Mouse (Mus musculus) limb, embryonic 12.5 days (tissue): ENCODE results near the gene Igdcc3. TPM values are rescaled to one million over a fixed set of nuclear protein-coding genes. Genes with fewer than 3 reads are reported as not detected.

Source experiments
- ATAC-seq: fragments of 200-750 bp; cut with Nextera tagmentation; 2 replicates; pipeline ENCODE4 v1.8.0; 2017; ENCODE audit warnings: low read depth, moderate TSS enrichment; ENCODE audit not compliant: insufficient number of reproducible peaks, insufficient read depth, low FRiP score, low TSS enrichment
- H3K27ac ChIP-seq: fragments of 300-500 bp; sonication (generic); 2 replicates; pipeline ENCODE4 v1.5.1; 2016; ENCODE audit warnings: mild to moderate bottlenecking, moderate library complexity
- H3K27me3 ChIP-seq: fragments of 300-500 bp; sonication (generic); 2 replicates; pipeline ENCODE4 v1.6.1; 2016; ENCODE audit warnings: mild to moderate bottlenecking, moderate library complexity
- H3K36me3 ChIP-seq: fragments of 300-500 bp; sonication (generic); 2 replicates; pipeline ENCODE4 v1.6.1; 2016; ENCODE audit warnings: mild to moderate bottlenecking, moderate library complexity
- H3K4me1 ChIP-seq: fragments of 300-500 bp; sonication (generic); replicated peaks from 2 replicates; pipeline ENCODE4 v1.6.1; 2016
- H3K4me2 ChIP-seq: fragments of 300-500 bp; sonication (generic); 2 replicates; pipeline ENCODE4 v1.6.1; 2016; ENCODE audit warnings: mild to moderate bottlenecking, moderate library complexity
- H3K4me3 ChIP-seq: fragments of 300-500 bp; sonication (generic); replicated peaks from 2 replicates; pipeline ENCODE4 v1.5.1; 2016; ENCODE audit warnings: mild to moderate bottlenecking
- H3K9ac ChIP-seq: fragments of 300-500 bp; sonication (generic); replicated peaks from 2 replicates; pipeline ENCODE4 v1.6.1; 2016; ENCODE audit warnings: mild to moderate bottlenecking, moderate library complexity
- H3K9me3 ChIP-seq: fragments of 300-500 bp; sonication (generic); 2 replicates; pipeline ENCODE4 v1.6.1; 2016; ENCODE audit warnings: mild to moderate bottlenecking, moderate library complexity
- WGBS: fragments of 180-500 bp; shearing (Covaris S2); methylation state at CpG from one replicate; pipeline ENCODE4 v1.1.7; 2016; 5-methylcytosine and 5-hydroxymethylcytosine counted together
- polyA plus RNA-seq: library from polyadenylated mRNA; unstranded; fragments of >200 nt; fragmentation: Nextera tagmentation; extraction: Ambion mirVana; gene quantifications from 2 replicates; pipeline ENCODE4 v1.2.1, GENCODE M21; 2016

Igdcc3 gene
- 6.2 and 6.4 TPM in 2 replicates for polyA plus RNA-seq

GRCm38 (mm10) chr9:65140936-65141305 lies at the start of gene Igdcc3:
Igdcc3 (plus strand) TSS chr9:65141189.
- 0 out of 2 replicates have a peak, but pooled peaks cover under 1% of the 10 kb centered on the region for H3K36me3 ChIP-seq
- H3K9me3 ChIP-seq = no peaks in the 10 kb centered on the region
- peak; percentile 38; the same call in 1 of the 2 replicates for ATAC-seq
- H3K4me2 ChIP-seq = peak within 1 kb of the TSS; percentile 88
- peaks cover 18% of the 10 kb centered on the region; the same call in 1 of the 2 replicates for H3K27me3 ChIP-seq
- H3K9ac ChIP-seq = peak within 1 kb of the TSS; percentile 83
- H3K4me3 ChIP-seq = peak within 1 kb of the TSS; percentile 78
- H3K27ac ChIP-seq = peak within 1 kb of the TSS; percentile 88
- peaks cover 28% of the 10 kb centered on the region for H3K4me1 ChIP-seq
- WGBS = under 1% methylated on average over 39 of the region's 48 CpGs

- 0 out of 2 replicates have a peak, but pooled peaks have one; percentile 49 for ATAC-seq
- Histone ChIP-seq H3K4me2 (no peak overlapping the region), H3K27ac (0 out of 2 replicates have a peak overlapping the region, but pooled peaks have one; percentile 25), H3K4me1 (peaks cover 13% of the 10 kb centered on the region), H3K27me3 (no peaks in the 10 kb centered on the region), H3K36me3 (no peaks in the 10 kb centered on the region), H3K4me3 (no peak overlapping the region), H3K9ac (no peak overlapping the region; the same call in 1 of the 2 replicates), H3K9me3 (no peaks in the 10 kb centered on the region)
- 41% methylated on average over 6 of the region's 6 CpGs for WGBS
These were observed 46.8 kb upstream of the Igdcc3 start for GRCm38 (mm10) chr9:65094237-65094636.

DNA sequence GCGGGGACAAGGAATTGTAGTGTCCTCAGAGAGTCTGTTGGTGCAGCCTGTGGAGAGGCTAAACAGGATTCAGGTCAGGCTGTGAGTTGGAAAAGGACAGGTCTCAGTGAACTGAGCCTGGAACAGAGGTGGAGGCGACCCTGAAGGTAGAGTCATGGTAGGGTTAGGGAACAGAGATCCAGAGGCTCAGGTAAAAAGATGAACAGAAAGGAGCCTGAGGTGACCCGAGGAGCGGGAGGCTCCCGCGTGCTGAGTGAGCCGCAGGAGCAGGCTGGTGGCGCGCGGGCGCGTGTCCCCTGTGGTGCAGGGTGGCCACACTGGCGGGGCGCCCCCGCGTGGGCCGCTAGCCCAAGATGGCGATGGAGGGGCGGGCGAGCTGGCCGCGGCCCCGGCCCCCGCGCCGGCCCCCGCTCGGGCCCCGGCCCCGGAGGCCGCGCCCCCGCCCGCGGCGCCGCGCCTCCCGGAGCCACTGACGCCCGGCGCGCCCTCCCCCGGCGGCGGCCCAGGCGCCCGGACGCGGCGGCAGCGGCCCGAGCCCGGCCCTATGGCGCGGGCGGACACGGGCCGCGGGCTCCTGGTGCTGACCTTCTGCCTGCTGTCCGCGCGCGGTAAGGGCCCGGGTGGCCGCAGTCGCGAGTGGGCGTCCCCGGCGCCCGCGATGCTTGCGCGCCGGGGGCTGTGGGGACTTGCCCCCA lies 39.9 kb upstream of the Igdcc3 start, which contains the start of gene Igdcc4:
Gene Igdcc4, plus strand, starts transcription at position 496 of the 695 bp plus-strand sequence.
- ATAC-seq = no peak
- H3K4me1 ChIP-seq = peaks cover 37% of the 10 kb centered on the region
- H3K36me3 ChIP-seq = no peaks in the 10 kb centered on the region
- H3K9ac ChIP-seq = peak within 1 kb of the TSS; percentile 86
- 1% methylated on average over 70 of the region's 76 CpGs for WGBS
- H3K9me3 ChIP-seq = peaks cover 7% of the 10 kb centered on the region; the same call in 1 of the 2 replicates
- peak within 1 kb of the TSS; percentile 84 for H3K4me3 ChIP-seq
- H3K27me3 ChIP-seq = no peaks in the 10 kb centered on the region
- peak within 1 kb of the TSS; percentile 99 for H3K4me2 ChIP-seq
- H3K27ac ChIP-seq = peak within 1 kb of the TSS; percentile 75

DNA sequence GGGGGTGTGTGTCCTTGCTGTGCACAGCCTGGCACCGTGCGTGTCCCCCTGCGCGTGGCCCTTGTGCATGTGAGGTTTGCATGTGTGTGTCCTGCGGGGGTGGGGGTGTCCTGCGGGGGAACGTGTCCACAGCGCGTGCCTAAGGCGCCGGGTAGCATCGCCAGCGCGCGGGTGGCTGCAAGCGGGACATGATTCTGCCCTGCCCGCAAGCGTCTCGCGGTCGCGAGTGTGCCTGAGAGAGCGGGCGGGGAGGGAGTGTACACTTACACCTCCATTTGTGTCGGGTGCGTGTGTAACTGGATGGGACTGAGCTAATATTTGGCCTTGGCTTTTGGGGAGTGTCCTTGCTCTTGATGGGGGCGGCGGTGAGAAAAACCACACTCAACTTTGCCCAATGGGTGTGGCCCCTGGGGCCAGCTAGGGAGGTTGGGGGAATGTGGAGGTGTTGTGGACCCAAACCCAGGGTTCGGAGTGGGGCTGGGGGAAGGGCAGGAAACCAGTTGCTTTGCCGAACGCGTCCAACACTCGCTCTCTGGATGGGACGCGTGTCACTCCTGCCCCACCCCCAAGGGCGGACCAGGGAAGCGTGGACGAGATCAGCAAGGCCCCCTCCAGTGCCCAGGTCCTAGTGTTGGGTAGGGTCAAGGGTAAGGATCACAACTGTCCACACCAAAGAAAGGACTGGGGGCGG lies 39.2 kb upstream of the Igdcc3 start:
- H3K36me3 ChIP-seq = no peaks in the 10 kb centered on the region
- ATAC-seq = peak; percentile 71
- peaks cover 7% of the 10 kb centered on the region; the same call in 1 of the 2 replicates for H3K9me3 ChIP-seq
- H3K27ac ChIP-seq = peak overlapping the region; percentile 75
- peaks cover 37% of the 10 kb centered on the region for H3K4me1 ChIP-seq
- peak overlapping the region; percentile 86 for H3K9ac ChIP-seq
- peak overlapping the region; percentile 84 for H3K4me3 ChIP-seq
- no peaks in the 10 kb centered on the region for H3K27me3 ChIP-seq
- H3K4me2 ChIP-seq = peak overlapping the region; percentile 99
- under 1% methylated on average over 39 of the region's 39 CpGs for WGBS

GRCm38 (mm10) chr9:65102377-65103172 lies 38.4 kb upstream of the Igdcc3 start:
- peaks cover 37% of the 10 kb centered on the region for H3K4me1 ChIP-seq
- H3K27ac ChIP-seq = peak overlapping the region; percentile 75
- H3K9ac ChIP-seq = peak overlapping the region; percentile 86
- 2% methylated on average over 36 of the region's 36 CpGs for whole genome bisulfite sequencing
- peak overlapping the region; percentile 84 for H3K4me3 ChIP-seq
- H3K9me3 ChIP-seq = peaks cover 7% of the 10 kb centered on the region; the same call in 1 of the 2 replicates
- H3K36me3 ChIP-seq = no peaks in the 10 kb centered on the region
- H3K27me3 ChIP-seq = no peaks in the 10 kb centered on the region
- peak overlapping the region; percentile 99 for H3K4me2 ChIP-seq
- peak; percentile 49 for ATAC-seq

DNA sequence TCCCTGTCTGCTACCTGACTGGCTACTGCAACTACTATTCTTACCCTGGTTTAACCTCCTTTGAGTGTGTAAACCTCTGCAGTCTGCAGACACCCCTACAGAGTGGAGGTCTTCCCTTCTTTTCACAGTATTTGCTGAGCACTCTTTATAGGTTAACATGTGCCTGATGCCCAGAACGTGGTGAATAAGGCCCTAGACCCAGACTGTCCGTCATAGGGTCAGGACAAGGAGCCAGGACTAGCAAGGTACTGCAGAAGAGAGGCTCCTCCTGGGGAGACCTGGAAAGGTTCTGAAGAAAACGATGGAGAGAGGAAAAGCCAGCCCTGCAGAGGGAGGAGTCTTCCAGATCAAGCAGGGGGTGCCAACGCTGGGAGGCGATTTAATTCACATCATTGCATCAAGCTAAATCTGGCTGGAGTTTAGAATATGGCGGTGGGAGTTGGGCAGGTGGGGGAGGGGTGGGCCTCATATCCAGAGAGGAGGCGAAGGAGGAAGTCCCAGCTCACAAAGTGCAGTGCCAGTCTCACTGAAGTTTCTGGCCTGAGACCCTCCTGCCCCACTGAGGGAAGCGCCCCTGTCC lies 37.7 kb upstream of the Igdcc3 start:
- H3K4me3 ChIP-seq = peak overlapping the region; percentile 84
- WGBS = 30% methylated on average over 8 of the region's 8 CpGs
- H3K27ac ChIP-seq = peak overlapping the region; percentile 60
- no peaks in the 10 kb centered on the region for H3K36me3 ChIP-seq
- peaks cover 7% of the 10 kb centered on the region; the same call in 1 of the 2 replicates for H3K9me3 ChIP-seq
- H3K9ac ChIP-seq = peak overlapping the region; percentile 86; the same call in 1 of the 2 replicates
- no peaks in the 10 kb centered on the region for H3K27me3 ChIP-seq
- peaks cover 37% of the 10 kb centered on the region for H3K4me1 ChIP-seq
- ATAC-seq = no peak
- H3K4me2 ChIP-seq = peak overlapping the region; percentile 99

DNA sequence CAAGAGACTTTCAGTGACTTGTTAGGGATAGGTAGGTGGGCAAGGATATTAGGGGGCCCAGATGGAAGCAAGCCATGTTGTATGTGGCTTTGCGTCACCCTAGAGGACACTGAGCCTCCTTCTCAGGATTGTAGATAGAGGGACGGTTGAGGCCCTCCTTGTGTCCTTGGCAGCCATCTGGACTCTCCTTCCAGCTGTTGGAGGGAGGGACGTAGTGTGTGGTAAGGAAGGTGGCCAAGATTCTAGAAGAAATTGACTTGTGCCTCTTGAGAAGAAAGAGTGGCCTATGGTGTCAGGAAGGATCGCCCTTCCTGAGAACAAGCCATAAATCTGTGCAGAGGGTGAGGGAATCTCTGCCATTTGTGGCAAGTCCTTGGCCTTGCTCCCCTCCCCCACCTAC lies 34.2 kb upstream of the Igdcc3 start:
- Histone ChIP-seq H3K4me1 (peaks cover 46% of the 10 kb centered on the region), H3K9me3 (no peaks in the 10 kb centered on the region), H3K36me3 (no peaks in the 10 kb centered on the region), H3K4me2 (no peak overlapping the region), H3K27ac (no peak overlapping the region), H3K9ac (no peak overlapping the region), H3K4me3 (no peak overlapping the region), H3K27me3 (no peaks in the 10 kb centered on the region)
- no peak for ATAC-seq
- 74% methylated on average over 4 of the region's 4 CpGs for WGBS

- no peak for ATAC-seq
- WGBS = 90% methylated on average over 1 of the region's 1 CpGs
- H3K27me3 ChIP-seq = no peaks in the 10 kb centered on the region
- no peak overlapping the region for H3K27ac ChIP-seq
- no peaks in the 10 kb centered on the region for H3K9me3 ChIP-seq
- H3K4me2 ChIP-seq = no peak overlapping the region
- no peak overlapping the region for H3K9ac ChIP-seq
- peaks cover 37% of the 10 kb centered on the region for H3K4me1 ChIP-seq
- no peak overlapping the region for H3K4me3 ChIP-seq
- H3K36me3 ChIP-seq = no peaks in the 10 kb centered on the region
These were observed 33.1 kb upstream of the Igdcc3 start for GRCm38 (mm10) chr9:65107893-65108292.

- H3K27me3 ChIP-seq = no peaks in the 10 kb centered on the region
- no peaks in the 10 kb centered on the region for H3K9me3 ChIP-seq
- ATAC-seq = no peak
- H3K9ac ChIP-seq = peak overlapping the region; percentile 50; the same call in 1 of the 2 replicates
- H3K27ac ChIP-seq = peak overlapping the region; percentile 76
- peak overlapping the region; percentile 13 for H3K4me3 ChIP-seq
- H3K4me2 ChIP-seq = peak overlapping the region; percentile 51
- 13% methylated on average over 24 of the region's 24 CpGs for WGBS
- peaks cover 9% of the 10 kb centered on the region; the same call in 1 of the 2 replicates for H3K36me3 ChIP-seq
- H3K4me1 ChIP-seq = peaks cover 23% of the 10 kb centered on the region
These were observed 31.6 kb upstream of the Igdcc3 start for GRCm38 (mm10) chr9:65109132-65110072.

GRCm38 (mm10) chr9:65111698-65112097 lies 29.3 kb upstream of the Igdcc3 start:
- H3K9ac ChIP-seq = no peak overlapping the region
- H3K27me3 ChIP-seq = no peaks in the 10 kb centered on the region
- peaks cover 13% of the 10 kb centered on the region for H3K4me1 ChIP-seq
- no peak overlapping the region for H3K4me3 ChIP-seq
- H3K36me3 ChIP-seq = peaks cover 19% of the 10 kb centered on the region; the same call in 1 of the 2 replicates
- H3K27ac ChIP-seq = no peak overlapping the region
- no peak overlapping the region for H3K4me2 ChIP-seq
- WGBS = 84% methylated on average over 5 of the region's 5 CpGs
- no peak for ATAC-seq
- no peaks in the 10 kb centered on the region for H3K9me3 ChIP-seq
